Mouse (Mus musculus) forebrain, embryonic 11.5 days (tissue): ENCODE results near the gene Zfp955b. TPM values are rescaled to one million over a fixed set of nuclear protein-coding genes. Genes with fewer than 3 reads are reported as not detected.

Experiments used
- polyA plus RNA-seq: library from polyadenylated mRNA; unstranded; fragments of >200 nt; fragmentation: Nextera tagmentation; extraction: Ambion mirVana; gene quantifications from 2 replicates; pipeline ENCODE4 v1.2.1, GENCODE M21; 2014

Gene Zfp955b
- polyA plus RNA-seq, 1 experiment from 2014 or later: 9.3 TPM

Other genes with a start within 250 kb of the Zfp955b start
- not detected in 2 replicates for gene 4921501E09Rik, start 221.5 kb upstream of the Zfp955b start, polyA plus RNA-seq
- 8.7 and 10.5 TPM in 2 replicates for gene Zfp563, start 200.2 kb upstream of the Zfp955b start, polyA plus RNA-seq
- gene Morc2b, start 149.9 kb upstream of the Zfp955b start, polyA plus RNA-seq: not detected in 2 replicates
- not detected in 2 replicates for gene Olfr55, start 121.1 kb upstream of the Zfp955b start, polyA plus RNA-seq
- not detected in 2 replicates for gene Olfr239, start 98.2 kb upstream of the Zfp955b start, polyA plus RNA-seq
- not detected in 2 replicates for gene Olfr1564, start 67.9 kb upstream of the Zfp955b start, polyA plus RNA-seq
- gene Zfp955a, start 34.4 kb upstream of the Zfp955b start, polyA plus RNA-seq: 19.8 and 20.9 TPM in 2 replicates
- 0.03 TPM in 1 of 2 replicates, not detected in the other for gene Olfr63, start 24.9 kb upstream of the Zfp955b start, polyA plus RNA-seq
- gene Zfp81, start 69.3 kb downstream of the Zfp955b start, polyA plus RNA-seq: 13.7 and 18.4 TPM in 2 replicates
- 21.6 and 25.0 TPM in 2 replicates for gene Zfp101, start 105.1 kb downstream of the Zfp955b start, polyA plus RNA-seq
- gene Actl9, start 143.4 kb downstream of the Zfp955b start, polyA plus RNA-seq: not detected in 2 replicates
- gene Adamts10, start 234.7 kb downstream of the Zfp955b start, polyA plus RNA-seq: 51.2 and 54.7 TPM in 2 replicates